Mouse (Mus musculus): ENCODE data around the gene Mdc1.

The Mdc1 gene

DNA sequence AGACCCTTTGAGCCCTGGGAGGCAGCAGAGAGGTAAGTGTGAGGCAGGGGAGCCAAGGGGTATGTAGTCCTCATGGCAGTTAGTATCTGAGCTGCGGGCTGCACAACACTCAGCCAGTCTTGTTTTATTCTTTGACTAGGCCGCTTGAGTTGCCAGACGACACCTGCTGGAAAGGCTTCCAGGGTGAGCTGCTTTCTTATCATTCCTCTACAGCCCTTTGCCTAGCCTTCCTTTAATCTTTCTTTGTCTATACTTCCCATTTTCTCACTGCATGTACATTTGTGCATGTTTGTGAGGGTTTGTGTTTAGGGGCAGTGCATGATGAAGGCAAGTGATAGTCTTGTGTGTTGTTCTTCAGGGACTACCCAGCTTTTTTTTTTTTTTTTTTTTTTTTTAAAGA, 9.7 kb downstream of the Mdc1 start:
- no peak for DNase-seq (ENCODE audit: inconsistent ontology term)

DNA sequence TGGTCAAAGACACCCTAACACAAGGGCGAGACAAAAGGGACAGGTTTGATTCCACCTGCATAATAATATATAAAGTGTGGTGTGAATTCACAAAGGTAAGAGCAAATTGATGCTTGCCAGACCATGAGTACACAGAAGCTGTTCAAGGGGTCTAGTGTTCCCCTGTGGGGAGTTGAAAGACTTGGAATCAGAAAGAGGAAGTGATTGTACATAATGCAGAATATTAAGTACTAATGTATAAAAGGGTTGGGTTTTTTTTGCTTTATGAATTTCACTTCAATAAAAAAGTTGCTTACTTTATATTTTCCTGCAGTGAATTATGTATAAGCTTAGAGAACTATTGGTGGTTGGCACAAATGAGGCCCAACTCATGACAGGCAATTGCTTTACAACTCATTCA, 18.1 kb downstream of the Mdc1 start:
- no peak for DNase-seq (ENCODE audit: inconsistent ontology term)

DNA sequence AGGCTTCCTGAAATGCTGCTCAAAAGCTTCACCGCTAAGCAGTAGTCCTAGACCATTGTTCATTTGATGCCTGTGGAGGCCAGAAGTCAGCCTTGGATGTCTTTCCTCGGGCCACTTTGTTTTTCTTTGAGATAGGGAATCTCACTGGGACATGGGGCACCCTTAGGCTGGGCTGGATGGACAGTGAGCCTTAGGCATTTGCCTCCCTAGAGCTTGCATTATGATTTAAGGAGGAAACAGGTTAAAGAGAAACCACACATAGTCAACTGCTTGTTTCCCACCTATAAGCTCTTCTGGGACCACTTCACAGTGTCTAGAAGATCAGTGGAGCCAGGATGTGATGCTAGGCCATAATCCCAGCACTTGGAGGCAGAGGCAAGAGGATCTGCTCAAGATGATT, 18.5 kb downstream of the Mdc1 start:
- no peak for DNase-seq (ENCODE audit: inconsistent ontology term)

DNA sequence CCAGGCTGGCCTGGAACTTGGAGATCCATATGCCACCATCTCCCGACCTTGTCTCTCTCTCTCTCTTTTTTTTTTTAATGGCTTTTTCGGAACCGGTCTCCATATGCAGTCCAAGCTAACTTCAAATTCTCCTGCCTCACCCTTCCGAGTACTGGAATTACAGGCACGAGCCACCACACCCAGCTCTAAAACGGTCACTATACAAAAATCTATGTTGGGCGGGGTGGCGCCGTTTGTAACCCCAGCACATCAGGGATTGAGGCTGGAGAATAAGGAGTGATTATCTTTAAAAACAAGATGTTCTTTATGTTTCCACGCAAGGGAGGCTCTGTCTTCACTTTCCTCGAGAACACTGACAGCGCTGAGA, 19.5 kb downstream of the Mdc1 start:
- no peak for DNase-seq (ENCODE audit: inconsistent ontology term)

DNA sequence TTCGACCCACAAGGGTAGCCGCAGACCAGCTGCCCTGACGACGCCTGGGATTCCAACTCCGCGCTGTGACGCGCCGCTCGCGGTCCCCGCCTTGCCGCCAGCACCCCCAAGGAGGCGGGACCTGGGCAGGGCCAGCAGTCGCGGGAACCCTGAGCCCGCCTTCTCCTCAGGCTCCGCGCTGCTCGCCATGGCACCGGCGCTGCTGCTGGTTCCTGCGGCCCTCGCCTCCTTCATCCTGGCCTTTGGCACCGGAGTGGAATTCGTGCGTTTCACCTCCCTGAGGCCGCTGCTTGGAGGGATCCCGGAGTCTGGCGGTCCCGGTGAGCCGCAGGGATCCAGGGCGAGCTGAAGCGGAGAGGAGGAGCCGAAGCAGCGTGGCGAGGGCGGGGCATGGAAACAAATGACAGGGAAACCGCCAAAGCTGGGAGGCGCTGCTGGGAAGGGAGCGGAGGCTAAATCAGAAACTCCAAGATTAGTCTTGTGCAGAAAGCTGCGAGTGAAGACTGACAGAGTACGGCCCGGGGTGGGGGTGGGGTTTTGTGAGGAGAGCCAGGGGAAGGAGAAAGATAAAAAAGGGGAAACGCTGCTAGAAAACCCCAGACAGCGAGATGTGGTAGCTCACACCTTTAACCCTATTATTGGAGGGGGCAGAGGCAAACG, 20.0 kb downstream of the Mdc1 start, which contains the start of gene Nrm:
Gene Nrm, plus strand, starts transcription at position 121 of the 660 bp plus-strand sequence.
- DNase-seq (ENCODE audit: inconsistent ontology term): peak; percentile 95

DNA sequence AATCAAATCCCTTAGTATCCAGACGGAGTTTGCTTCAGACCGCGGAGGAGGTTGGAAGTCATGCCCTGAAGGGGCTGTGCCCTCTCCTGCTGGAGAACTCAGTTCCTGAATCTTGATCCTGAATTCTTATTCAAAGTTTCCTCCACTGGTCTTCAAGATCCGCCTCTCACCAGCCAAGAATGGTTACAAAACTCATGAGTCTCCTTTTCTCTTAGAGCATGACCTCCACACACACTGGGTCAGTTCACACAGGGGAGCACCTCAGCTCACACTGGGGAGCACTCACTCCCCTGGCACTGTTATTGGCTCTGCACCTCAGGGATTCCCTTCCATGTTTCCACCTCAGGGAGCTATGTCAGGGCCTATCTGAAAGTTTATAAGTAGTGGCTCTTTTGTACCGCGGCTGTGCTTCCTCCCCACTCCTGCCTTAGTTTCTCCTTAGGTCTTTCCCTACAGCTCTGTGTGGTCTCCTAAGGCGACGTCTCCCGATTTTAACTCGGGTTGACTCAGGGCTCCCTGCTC, 23.6 kb downstream of the Mdc1 start:
- DNase-seq (ENCODE audit: inconsistent ontology term): no peak

DNA sequence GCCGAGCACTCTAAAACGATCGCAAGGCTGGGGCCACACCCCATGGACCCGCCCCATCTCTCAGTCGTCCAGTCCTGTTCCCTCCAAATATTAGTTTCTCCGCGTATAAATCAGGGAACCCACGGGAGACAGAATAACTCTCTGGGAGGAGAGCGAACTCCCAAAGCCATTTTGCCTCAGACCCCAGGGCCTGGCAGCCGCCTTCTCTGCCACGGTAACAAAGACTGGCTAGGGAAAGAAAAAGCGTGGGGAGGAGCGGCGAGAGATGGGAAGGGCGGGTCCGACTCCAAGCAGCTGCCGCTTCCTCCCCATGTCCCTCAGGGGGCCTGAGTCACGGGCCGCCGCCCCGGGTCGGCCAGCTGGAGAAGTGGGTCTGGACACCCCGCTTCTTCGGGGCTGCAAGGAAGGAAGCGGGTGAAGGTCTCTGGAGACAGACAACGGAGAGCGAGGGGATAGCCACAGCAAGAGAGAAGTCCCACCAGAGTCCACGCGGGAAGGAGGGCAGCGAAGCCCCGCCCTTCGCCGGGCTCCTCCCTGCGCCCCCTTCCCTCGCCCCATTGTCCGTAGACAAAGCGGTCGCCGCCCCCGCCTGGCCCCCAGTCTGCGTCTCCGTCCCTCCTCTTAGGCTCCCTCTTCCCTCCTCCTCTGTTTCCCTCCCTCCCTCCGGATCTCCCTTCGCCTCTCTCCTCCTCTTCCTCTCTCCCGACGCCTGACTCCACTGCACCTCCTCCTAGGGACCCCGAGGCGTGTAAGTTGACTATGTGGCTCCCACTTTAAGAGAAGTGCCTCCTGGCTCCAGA, 24.4 kb downstream of the Mdc1 start, which contains the start of gene Ppp1r18:
Gene Ppp1r18, plus strand, starts transcription at position 113 of the 800 bp plus-strand sequence.
- peak; percentile 90 for DNase-seq (ENCODE audit: inconsistent ontology term)

DNA sequence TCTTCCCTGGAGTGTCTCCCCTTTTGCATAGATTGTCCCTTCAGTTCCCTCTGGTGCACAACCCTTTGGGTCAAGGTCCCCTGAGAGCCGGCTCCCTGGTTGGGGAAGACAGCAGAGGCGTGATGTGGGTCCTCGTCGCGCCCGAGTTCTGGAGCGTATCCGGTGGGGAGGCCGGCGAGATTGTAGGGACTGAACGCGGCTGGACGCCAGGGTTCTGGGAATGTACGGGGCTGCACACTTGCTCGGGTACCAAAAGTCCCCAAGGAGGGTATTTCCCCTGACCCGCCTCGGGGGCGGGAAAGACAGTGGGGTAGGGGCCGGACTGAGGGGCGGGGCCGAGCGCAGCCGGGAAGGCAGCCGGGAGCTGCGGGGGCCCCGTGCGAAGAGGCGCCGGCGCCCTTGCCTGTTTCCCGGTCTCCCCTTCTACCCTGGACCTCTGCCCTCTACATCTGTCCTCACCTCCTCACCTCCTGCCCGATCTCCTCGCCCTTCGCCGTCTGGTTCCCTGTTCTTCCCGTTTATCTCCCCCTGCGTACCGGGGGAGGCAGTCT, 25.0 kb downstream of the Mdc1 start:
- peak; percentile 86 for DNase-seq (ENCODE audit: inconsistent ontology term)

DNA sequence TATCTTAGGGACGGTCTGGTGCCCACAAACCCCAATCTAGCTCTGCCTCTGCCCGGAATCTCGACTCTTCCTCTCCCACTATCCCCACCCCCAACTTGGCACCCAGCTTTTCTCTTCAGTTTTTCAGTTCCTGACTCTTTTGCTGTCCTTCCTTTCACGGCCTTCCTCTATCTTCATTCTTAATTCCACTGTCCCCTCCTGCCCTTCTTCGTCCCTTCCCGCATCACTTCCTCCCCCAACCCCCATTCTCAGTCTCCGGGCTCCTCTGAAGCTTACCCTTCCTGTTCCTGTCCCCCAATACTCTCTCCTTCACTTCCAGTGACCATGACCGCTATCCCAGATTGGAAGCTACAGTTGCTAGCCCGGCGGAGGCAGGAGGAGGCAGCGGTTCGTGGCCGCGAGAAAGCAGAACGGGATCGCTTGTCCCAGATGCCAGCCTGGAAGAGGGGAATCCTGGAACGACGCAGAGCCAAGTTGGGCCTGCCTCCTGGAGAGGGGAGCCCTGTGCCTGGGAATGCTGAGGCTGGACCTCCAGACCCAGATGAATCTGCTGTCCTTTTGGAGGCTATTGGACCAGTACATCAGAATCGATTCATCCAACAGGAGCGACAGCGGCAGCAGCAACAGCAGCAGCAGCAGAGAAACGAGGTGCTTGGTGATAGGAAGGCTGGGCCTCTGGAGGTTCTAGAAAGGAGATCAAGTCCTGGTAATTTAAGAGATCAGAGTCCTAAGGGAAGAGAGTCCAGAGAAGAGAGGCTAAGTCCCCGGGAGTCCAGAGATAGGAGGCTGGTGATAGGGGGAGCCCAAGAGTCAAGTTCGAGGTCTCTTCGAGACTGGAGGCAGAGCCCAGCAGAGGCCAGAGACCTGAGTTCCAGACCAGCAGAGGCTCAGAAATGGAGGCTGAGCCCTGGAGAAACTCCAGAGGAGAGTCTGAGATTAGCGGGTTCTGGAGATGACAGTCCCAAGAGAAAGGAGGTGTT, 25.9 kb downstream of the Mdc1 start:
- DNase-seq (ENCODE audit: inconsistent ontology term): peak; percentile 55

DNA sequence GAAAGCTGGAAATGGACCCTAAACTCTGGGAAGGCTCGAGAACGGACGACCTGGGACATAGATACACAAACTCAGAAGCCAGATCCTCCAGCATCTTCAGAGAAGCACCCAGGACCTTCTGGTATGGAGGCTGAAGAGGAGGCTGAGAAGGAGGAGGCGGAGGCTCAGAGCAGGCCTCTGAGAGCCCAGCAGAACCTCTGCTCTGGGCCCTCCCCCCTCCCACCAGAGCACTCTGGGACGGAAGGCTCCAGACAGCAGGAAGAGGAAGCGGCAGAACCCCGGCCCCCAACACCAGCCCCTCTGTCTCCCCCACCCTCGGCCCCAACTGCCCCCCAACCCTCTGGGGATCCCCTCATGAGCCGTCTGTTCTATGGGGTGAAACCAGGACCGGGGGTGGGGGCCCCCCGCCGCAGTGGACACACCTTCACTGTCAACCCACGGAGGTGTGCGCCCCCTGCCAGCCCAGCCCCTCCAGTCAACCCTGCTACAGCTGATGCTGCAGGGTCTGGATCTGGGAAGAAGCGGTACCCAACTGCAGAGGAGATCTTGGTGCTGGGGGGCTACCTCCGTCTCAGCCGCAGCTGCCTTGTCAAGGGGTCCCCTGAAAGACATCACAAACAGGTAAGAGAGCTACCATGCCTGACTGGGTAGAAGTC, 27.0 kb downstream of the Mdc1 start:
- peak; percentile 31 for DNase-seq (ENCODE audit: inconsistent ontology term)

DNA sequence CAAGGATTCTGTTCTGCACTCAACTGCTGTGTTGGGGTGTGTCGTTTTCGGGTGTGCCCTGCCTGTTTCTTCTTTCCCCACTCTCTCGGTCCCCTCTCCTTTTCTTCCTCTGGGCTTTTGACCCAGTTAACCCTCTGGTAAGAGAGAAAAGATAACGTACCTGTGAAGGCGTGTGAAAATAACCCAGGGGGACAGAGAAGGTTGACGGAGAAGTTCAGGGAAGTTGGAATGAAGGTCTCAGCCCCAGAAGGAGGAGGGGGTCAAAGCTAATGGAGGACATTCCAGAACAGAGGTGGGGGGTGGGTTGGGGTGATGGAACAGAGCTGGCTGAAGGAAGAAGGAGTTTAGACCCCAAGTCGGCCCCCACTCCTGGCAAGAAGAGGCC, 27.6 kb downstream of the Mdc1 start:
- no peak for DNase-seq (ENCODE audit: inconsistent ontology term)

DNA sequence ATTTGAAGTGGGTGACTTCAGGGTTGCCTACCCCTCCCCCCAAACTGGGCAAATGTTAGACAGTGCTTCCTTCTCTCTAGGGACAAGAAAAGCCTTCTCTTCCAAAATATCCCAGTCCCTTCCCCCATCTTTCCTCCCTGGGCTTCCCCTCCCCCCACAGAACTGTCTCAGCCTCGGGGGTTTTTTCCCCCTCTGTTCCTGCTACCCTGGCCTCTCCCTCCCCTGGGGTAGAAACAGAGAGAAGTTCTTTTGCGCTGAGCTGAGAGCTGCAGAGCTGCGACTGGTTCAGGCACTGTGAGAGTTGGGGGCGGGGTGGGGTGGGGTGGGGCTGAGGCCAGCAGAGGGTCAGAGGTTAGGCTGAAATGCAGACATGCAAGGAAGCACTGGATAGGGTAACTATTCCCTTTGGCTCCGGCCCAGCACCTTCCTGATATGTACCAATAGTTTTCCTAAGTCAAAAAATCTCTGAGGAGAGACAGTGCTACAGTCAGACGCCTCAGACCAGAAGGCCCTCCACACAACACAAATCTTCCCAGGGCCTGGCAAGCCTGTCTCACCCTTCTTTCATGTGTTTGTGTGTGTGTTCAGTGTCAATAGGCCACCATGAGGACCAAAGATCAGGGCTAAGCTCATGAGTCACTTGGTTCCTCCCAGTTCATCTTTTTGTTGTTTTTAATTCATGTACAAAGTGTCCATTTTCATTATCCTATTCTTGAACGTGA, 28.2 kb downstream of the Mdc1 start:
- peak; percentile 43 for DNase-seq (ENCODE audit: inconsistent ontology term)

DNA sequence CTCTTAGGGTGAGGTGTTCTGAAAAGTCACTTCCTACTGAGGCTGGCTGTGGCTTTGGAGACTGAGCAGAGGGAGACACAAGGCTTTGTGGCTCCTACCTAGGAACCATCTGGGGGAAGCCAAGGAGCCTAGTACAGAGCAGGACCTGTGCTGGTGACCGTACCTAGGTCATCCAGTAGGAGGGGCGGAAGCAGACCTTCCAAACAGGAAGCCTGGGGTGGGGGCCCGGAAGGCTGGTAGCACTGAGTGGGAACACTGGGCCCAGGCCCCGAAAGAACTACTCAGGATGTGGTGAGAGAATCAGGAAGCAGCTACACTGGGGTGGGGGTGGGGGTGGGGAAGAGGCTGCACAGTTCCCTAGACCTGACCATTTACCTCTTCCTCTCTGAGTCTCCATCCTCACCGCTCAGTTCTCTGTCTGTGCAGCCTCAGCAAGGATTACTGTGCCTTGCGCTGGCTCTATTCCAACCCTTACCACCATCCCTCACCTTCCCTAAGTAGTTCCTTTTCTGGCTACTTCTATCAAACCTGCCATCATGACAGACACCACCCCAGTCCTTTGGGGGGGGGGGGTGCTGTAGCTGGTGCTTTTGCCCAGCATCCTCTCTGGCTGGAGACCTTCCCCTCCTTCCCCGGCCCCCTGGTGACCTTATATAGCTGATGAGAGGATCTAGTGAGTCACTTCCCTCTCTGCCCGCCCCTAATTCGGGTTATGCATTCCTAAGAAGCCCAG, 29.0 kb downstream of the Mdc1 start:
- DNase-seq (ENCODE audit: inconsistent ontology term): peak; percentile 94

DNA sequence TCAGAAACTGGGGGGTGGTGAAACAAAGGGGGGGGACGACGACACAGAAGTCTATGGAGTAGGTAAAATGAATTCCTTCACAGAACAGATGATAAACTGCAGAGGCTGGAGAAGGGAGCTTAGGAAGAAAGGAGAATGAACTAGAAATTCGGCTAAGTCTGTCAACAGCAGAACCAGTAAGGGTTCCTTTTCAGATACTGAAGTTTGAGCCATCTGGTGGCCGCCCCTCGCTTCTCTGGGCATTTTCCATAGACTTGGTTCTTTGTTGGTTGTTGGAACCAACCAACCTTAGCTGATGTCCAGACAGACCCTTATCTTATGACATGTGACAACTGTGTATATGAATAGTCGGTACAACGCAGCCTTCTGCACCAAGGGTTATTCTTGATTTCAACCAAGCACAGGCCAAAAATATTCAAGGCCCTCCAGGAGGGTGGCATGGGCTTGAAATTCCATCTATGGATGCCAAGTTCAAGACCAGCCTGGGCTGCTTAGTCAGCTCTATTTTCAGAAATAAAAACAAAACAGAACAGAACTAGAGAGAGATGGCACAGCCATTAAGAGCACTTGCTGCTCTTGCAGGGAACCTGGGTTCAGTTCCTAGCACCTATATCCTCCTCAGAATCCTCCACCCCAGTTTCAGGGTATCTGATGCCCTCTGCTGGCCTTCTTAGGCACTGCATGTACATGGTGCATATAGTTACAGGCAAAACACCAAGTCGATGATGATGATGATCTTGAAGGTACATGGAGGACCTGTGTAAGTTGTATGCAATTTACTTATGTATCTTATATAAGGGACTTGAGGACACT, 29.8 kb downstream of the Mdc1 start:
- no peak for DNase-seq (ENCODE audit: inconsistent ontology term)

DNA sequence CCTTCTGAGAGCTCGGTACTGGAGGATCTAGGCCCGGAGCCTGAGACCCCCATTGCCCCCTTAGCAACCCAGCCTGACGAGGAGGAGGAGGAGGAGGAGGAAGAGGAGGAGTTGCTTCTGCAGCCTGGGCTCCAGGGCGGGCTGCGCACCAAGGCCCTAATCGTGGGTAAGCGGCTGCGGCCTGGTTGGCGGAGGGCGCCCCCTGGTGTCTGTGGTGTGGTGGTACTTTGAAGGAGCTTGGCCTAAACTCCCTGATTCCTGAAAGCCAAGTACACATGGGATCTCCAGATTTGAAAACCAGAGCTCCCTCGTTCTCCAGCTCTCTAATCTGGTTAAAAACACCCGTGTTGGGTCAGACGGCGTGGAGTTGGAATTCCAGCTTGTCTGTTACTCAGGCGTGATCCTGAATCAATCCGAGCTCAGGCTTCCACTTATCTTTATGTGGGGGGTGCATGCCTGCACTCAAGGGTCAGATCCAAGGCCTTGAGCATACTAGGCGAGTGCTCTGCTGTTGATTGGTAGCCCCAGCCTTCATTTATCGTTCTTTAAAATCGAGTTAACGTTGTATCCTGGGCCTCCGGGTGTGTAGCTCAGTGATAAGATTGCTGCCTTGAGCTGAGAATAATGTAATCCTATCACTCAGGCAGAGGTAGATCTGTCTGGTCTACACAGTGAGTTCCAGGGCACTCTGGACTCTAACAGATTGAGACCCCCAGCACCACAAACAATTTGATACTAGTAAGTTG, 32.6 kb downstream of the Mdc1 start:
- peak; percentile 87 for DNase-seq (ENCODE audit: inconsistent ontology term)

DNA sequence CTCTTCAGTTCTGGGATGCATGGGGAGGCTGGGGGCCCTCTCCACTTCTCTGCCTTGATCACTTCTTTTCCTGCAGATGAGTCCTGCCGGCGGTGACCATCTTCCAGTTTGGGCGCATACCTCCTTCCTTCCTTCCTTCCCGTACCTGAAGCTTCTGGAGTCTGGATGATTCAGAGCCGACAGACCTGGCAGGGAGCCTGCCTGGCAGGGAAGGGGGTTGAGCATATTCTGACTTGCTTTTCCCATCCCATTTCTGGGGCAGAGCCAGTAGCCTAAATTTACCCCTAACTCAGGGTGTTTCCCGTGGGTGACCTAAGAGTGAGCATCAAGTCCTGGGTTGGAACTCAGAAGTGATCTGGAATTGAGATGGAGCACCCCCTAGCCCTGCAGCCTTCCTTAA, 33.4 kb downstream of the Mdc1 start:
- no peak for DNase-seq (ENCODE audit: inconsistent ontology term)

DNA sequence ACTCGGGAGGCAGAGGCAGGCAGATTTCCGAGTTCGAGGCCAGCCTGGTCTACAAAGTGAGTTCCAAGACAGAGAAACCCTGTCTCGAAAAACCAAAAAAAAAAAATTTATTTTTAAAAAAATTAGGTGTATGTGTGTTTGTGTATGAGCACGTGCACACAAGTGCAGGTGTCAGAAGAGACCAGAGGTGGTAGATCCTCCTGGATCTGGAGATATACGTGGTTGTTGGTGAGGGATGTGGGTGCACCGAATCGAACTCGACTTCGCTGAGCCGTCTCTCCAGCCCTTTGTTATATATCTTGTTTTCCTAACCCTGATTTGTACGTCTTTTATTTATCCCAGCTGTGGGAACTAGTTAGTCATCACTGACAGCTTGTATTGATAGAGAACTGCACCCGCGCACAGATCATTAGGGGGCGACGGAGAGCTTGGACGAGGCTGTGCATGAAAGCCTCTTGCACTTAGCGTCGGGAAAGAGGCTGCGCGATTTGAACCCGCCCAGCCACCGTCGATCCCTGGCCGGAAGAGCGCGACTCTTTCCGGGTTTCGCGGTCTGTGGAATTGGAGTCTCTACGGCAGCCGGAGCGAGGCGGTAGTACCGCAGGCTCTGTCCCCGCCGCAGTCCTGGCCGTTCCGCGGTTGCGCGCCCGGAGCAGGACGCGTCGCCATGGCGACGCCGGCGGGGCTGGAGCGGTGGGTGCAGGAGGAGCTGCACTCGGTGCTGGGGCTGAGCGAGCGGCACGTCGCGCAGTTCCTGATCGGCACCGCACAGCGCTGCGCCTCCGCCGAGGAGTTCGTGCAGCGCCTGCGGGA, 38.1 kb downstream of the Mdc1 start, which contains the start of gene Dhx16:
Gene Dhx16, plus strand, starts transcription at position 575 of the 813 bp plus-strand sequence.
- DNase-seq (ENCODE audit: inconsistent ontology term): peak; percentile 97
